Mouse (Mus musculus): ENCODE data around the gene Ccdc190. TPM values are rescaled to one million over a fixed set of nuclear protein-coding genes. Genes with fewer than 3 reads are reported as not detected.

The Ccdc190 gene
- polyA plus RNA-seq (2017; shearing (Covaris generic)) = not detected

- ATAC-seq = no peak
These were observed at the start of gene Ccdc190 for GRCm38 (mm10) chr1:169928454-169928971. Gene Ccdc190 (plus strand): TSS chr1:169928648.

- ATAC-seq = no peak
These were observed 49.4 kb upstream of the Ccdc190 start for GRCm38 (mm10) chr1:169879060-169879459.

- ATAC-seq = no peak
These were observed 48.3 kb upstream of the Ccdc190 start for GRCm38 (mm10) chr1:169880181-169880580.

- ATAC-seq = no peak
These were observed 45.3 kb upstream of the Ccdc190 start for GRCm38 (mm10) chr1:169883081-169883565.

GRCm38 (mm10) chr1:169889250-169889649, 39.2 kb upstream of the Ccdc190 start:
- ATAC-seq = no peak

- no peak for ATAC-seq
These were observed 34.5 kb upstream of the Ccdc190 start for GRCm38 (mm10) chr1:169893976-169894375.

GRCm38 (mm10) chr1:169895686-169896085, 32.8 kb upstream of the Ccdc190 start:
- no peak for ATAC-seq

- ATAC-seq = no peak
These were observed 30.5 kb upstream of the Ccdc190 start for GRCm38 (mm10) chr1:169897916-169898315.

GRCm38 (mm10) chr1:169898607-169899006, 29.8 kb upstream of the Ccdc190 start:
- no peak for ATAC-seq

GRCm38 (mm10) chr1:169900771-169901336, 27.6 kb upstream of the Ccdc190 start:
- no peak for ATAC-seq

GRCm38 (mm10) chr1:169909163-169909562, 19.3 kb upstream of the Ccdc190 start:
- ATAC-seq = no peak

- no peak for ATAC-seq
These were observed 18.8 kb upstream of the Ccdc190 start for GRCm38 (mm10) chr1:169909659-169910058.

GRCm38 (mm10) chr1:169910751-169911150, 17.7 kb upstream of the Ccdc190 start:
- no peak for ATAC-seq

GRCm38 (mm10) chr1:169911526-169911925, 16.9 kb upstream of the Ccdc190 start:
- ATAC-seq = no peak

GRCm38 (mm10) chr1:169916659-169917058, 11.8 kb upstream of the Ccdc190 start:
- no peak for ATAC-seq

GRCm38 (mm10) chr1:169917115-169917796, 11.2 kb upstream of the Ccdc190 start:
- no peak for ATAC-seq

GRCm38 (mm10) chr1:169917998-169918397, 10.4 kb upstream of the Ccdc190 start:
- no peak for ATAC-seq

GRCm38 (mm10) chr1:169919211-169919610, 9.2 kb upstream of the Ccdc190 start:
- ATAC-seq = no peak

GRCm38 (mm10) chr1:169921710-169922211, 6.7 kb upstream of the Ccdc190 start:
- ATAC-seq = no peak

- ATAC-seq = no peak
These were observed 3.9 kb upstream of the Ccdc190 start for GRCm38 (mm10) chr1:169924567-169924966.

- no peak for ATAC-seq
These were observed 587 bp upstream of the Ccdc190 start for GRCm38 (mm10) chr1:169927753-169928369.

GRCm38 (mm10) chr1:169931698-169932097, 3.2 kb downstream of the Ccdc190 start:
- ATAC-seq = no peak

- no peak for ATAC-seq
These were observed 3.8 kb downstream of the Ccdc190 start for GRCm38 (mm10) chr1:169932122-169932746.

All from inflammation-experienced regulatory T-cells, adult 6 months (primary cell).